Mouse (Mus musculus) gastrocnemius, postnatal 25 days (tissue): ENCODE data around the gene Fbxo6. TPM values are rescaled to one million over a fixed set of nuclear protein-coding genes. Genes with fewer than 3 reads are reported as not detected.
"Not testable (repeated sequence)": the region's sequence is repeated elsewhere in the genome, so short reads cannot be mapped to it uniquely, and the experiment has no call there.

Experiments used
- DNase-seq: peaks from one replicate; pipeline ENCODE4 v3.0.0; 2022
- total RNA-seq, 2 experiments: library from RNA; stranded (reverse); gene quantifications; 1 replicate in 1 of 2; 2 replicates in 1 of 2; pipeline ENCODE4 v1.2.3; 2021

Fbxo6 gene
- total RNA-seq, 2 experiments from 2014 or later = 28.8 to 29.8 TPM

GRCm38 (mm10) chr4:148128241-148128640, 23.7 kb downstream of the Fbxo6 start:
- DNase-seq = no peak

GRCm38 (mm10) chr4:148122694-148123066, 29.3 kb downstream of the Fbxo6 start:
- DNase-seq = no peak

- DNase-seq = no peak
These were observed 29.8 kb downstream of the Fbxo6 start for GRCm38 (mm10) chr4:148121982-148122693.

DNA sequence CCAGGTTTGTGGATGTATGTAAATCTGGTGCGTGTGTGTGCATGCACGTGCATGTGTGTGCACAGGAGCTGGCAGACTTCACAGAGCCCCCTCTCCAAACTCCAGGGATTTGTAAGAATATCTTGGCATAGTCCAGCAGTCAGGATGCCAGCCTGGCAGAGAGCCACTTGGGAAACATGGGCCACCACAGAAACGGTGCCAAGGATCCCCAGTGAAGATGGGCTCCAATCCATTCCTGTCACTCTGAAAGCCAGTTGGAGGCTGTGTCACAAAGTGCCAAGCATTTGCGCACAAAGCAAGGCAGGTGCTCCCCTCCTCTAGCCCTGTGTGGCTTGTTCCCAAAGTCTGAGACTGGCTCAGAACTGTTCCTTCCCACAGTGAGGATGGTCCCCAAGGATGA, 30.6 kb downstream of the Fbxo6 start:
- no peak for DNase-seq

DNA sequence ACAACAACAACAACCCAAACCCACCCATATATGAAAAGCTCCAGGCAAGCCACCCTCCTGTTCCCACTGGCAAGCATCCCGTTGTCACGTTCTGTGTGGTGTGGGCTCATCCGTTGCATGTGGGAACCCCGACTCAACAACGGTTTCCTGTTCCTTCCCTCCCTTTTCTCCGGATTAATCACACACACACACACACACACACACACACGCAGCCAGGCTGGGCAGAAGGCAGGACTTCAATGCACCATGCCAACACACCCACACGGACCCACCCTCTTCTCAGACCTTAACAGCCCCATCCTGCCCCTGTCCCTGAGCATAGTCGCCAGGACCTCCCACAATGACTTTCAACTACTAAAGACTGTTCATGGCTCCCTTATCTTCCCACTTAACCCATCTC, 31.4 kb downstream of the Fbxo6 start:
- DNase-seq = no peak

GRCm38 (mm10) chr4:148119578-148119977, 32.4 kb downstream of the Fbxo6 start:
- DNase-seq = not testable (repeated sequence)

- DNase-seq = no peak
These were observed 34.5 kb downstream of the Fbxo6 start for GRCm38 (mm10) chr4:148117392-148117791.

DNA sequence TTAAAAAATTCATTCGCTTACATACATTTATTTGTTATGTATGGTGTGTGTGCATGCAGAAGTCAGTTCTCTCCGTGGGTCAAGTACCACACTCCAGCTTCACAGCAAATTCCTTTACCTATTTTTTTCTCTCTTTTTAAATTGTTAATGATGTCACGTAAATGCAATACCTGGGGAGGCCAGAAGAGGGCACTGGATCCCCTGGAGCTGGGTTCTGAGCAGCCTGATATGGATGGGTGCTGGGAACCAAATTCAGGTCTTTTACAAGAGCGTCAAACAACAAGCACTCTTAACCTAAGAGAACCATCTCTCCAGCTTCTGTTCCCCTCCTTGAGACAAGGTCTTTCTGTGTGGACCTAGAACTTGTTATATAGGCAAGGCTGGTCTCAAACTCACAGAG, 35.3 kb downstream of the Fbxo6 start:
- no peak for DNase-seq

DNA sequence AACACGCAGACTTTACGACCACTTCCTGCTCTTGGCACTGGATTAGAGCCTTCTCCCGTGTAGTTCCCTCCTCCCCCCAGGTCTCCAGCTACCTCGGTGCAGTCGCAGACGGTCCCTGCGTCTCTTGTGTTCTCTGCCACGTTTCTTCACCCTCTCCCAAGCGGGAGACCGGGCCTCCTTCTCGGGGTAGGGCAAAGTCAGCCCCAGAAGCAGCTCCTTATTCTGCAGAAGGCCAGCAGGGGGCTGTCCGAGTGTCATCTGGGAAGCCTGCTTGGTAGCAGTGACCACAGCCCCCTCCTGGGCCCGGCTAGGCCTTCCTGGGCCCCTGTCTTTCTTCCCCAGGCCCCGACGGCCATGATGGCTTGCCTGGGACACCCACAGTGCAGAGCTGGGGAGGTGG, 36.5 kb downstream of the Fbxo6 start:
- no peak for DNase-seq

DNA sequence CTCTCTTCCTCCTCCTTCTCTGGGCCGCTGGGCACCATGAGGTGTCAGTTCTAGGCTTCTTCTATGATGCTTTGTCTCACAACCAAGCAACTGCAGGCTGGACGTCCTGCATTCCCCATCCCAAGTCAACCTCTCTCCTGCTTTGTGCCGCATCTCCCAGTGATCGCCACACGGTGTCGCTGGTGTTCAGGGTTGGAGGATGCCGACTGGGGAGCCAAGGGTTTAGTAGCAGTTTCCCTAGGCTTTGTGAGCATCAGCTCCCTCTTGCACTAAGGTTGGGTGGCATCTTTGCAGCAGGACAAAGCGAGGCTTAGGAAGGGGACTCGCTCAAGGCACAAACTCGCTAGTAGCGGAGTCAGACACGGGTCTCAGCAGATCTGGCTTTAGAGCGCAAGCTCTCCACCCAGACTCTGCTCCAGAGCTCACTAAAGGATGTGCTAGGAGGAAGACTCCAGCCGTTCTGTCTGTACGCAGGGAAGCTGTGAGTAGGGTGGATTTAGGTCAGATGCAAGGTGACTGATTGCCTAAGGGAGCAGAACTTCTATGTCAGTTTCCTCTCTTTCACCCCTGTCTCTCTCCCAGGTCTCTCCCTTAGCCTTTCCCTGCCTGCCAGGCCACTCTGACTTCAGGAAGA, 37.1 kb downstream of the Fbxo6 start:
- peak; percentile 60 for DNase-seq

- DNase-seq = no peak
These were observed 39.4 kb downstream of the Fbxo6 start for GRCm38 (mm10) chr4:148112519-148112918.

GRCm38 (mm10) chr4:148109215-148109614, 42.7 kb downstream of the Fbxo6 start:
- no peak for DNase-seq

DNA sequence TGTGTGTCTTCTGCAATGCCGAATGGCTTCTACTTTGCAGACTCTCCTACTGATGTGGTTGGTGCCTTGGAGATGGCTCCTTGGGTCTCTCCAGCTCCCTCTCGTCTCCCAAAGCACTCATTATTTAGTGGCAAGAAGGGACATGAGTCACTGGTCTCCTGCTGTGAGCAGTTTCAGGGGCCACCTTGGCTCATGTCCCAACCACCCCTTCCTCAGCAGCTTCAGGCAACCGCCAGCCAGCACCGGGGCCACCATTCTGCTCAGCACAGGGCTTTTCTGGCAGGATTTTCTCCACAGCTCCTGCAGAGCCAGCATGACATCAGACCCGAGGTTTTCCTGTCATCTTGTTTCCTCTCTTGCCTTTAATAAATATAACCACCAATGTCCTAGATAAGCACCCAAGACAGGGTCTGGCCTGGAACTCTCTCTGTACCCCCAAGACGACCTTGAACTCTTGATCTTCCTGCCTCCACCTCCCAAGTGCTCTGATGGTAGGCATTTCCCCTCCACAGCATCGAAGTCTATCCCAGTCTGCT, 43.3 kb downstream of the Fbxo6 start:
- DNase-seq = no peak

DNA sequence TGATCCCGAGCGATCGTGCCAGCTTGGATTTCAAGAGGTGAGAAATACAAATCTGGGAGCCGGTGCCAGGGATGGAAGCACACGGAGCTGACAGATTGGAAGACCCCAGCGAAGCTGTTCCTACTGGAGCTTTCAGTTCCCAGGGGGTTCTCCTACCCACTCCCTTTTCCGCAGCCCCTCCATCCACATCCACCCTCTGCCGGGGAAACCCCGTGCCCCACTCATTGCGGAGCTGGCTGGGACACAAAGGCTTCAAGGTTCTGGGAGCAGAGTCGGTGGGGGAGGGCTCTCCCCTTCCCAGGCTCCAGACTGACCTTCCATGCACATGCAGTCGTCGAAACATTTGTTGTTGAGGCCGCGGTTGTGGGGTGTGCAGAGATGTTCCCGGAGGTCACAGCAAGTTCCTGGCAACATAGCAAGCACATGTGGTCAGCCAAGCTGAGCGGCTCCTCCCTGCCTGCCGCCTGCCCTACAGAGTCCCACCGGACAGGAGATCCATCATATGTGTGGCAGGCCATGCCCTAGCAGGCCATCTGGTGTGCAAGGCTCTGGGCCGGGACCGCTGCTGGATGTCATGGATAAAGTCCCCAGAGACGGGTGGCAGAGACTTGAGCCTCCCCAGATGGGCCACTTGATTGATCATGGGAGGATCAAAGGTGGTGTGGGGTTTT, 44.2 kb downstream of the Fbxo6 start:
- DNase-seq = no peak

DNA sequence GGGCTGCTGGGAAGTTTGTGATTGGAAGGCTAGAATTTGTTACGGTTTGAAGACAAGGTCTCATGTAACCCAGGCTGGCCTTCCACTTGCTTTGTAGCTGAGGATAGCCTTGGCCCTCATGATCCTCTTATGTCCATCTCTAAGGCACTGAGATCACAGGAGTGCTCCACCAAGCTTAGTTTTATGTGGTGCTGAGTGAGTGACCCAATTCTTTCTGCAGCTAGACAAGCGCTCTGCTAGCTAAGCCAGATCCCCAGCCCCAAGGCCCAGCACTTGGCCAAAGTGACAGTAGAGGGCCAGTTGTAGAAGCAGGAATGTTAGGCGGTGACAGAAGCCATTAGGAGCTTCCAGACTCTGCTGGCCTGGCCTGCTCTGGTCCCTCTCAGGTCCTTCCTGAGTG, 47.8 kb downstream of the Fbxo6 start:
- no peak for DNase-seq

GRCm38 (mm10) chr4:148101801-148102527, 50.0 kb downstream of the Fbxo6 start:
- DNase-seq = peak; percentile 53

GRCm38 (mm10) chr4:148098666-148099065, 53.3 kb downstream of the Fbxo6 start:
- DNase-seq = no peak

DNA sequence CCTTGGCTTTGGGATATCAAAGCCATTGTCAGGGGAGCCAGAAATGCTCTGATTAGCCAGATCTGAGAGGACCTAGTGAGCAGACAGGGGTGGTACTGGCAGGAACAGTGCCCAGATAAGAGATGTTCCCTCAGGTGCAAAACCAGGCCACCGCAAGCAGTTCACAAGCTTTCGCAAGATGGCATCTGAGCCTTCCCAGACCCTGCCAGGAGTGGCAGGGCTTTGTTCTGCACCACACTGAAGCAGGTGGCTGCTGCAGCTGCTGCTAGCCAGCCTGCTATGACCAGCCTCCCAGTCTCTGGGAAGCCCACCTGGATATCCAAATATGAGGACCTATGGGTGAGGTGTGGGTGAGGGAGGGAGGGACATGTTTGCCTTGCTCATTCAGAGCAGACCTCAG, 54.0 kb downstream of the Fbxo6 start:
- DNase-seq = no peak
